ENCODE assay signal across 8 mouse cellular contexts in genomic region chr7:16581276-16582100, GRCm38 (mm10). TPM values are rescaled to one million over a fixed set of nuclear protein-coding genes. Genes with fewer than 3 reads are reported as not detected.
A peak's percentile ranks its signal among the peaks of the same experiment; 100 is the strongest.
DNase-seq lines count a peak whose midpoint lies in the region; ATAC-seq and TF ChIP-seq lines count a peak whose summit lies in the region.

No protein-coding gene starts in this region.

- H3K27ac ChIP-seq in liver, adult 2 months (replicated peaks; ENCODE audit: insufficient read depth, low read depth, low read length): peak overlapping the region; percentile 57
- H3K27ac ChIP-seq in liver, embryonic 12.5 days: no peak overlapping the region
- peak overlapping the region; percentile 64 for H3K27ac ChIP-seq in liver, postnatal 0 days (ENCODE audit: low read depth)
- H3K27ac ChIP-seq in forebrain, embryonic 15.5 days (replicated peaks): no peak overlapping the region; the same call in 1 of the 2 replicates

- intact Hi-C loops in heart, postnatal 10 days (cut with DNase I): no loop called here

- H3K4me1 ChIP-seq in liver, adult 2 months (ENCODE audit: control insufficient read depth, insufficient read depth, low read length): peaks cover 36% of the 10 kb centered on the region
- H3K4me1 ChIP-seq in liver, embryonic 12.5 days: peaks cover 32% of the 10 kb centered on the region
- peaks cover 35% of the 10 kb centered on the region for H3K4me1 ChIP-seq in liver, postnatal 0 days (ENCODE audit: insufficient read depth)
- H3K4me1 ChIP-seq in forebrain, embryonic 15.5 days: peaks cover 9% of the 10 kb centered on the region

- WGBS in liver, adult 2 months: 53% methylated on average over 13 of the region's 13 CpGs
- WGBS in liver, embryonic 12.5 days (ENCODE audit: insufficient replicate concordance): 59% methylated on average over 13 of the region's 13 CpGs
- WGBS in liver, postnatal 0 days (ENCODE audit: insufficient replicate concordance): 53% methylated on average over 13 of the region's 13 CpGs
- WGBS in forebrain, embryonic 15.5 days: 75% methylated on average over 13 of the region's 13 CpGs

- peaks cover 27% of the 10 kb centered on the region for H3K79me2 ChIP-seq in liver, adult 2 months (ENCODE audit: control insufficient read depth, insufficient read depth, low read length)

- ATAC-seq in liver, embryonic 12.5 days: no peak
- ATAC-seq in liver, postnatal 0 days: peak; percentile 25; the same call in 1 of the 2 replicates
- ATAC-seq in forebrain, embryonic 15.5 days (replicated peaks): no peak

- no peaks in the 10 kb centered on the region for H3K36me3 ChIP-seq in liver, adult 2 months (ENCODE audit: control insufficient read depth, insufficient read depth, low read length)
- no peaks in the 10 kb centered on the region for H3K36me3 ChIP-seq in liver, embryonic 12.5 days
- no peaks in the 10 kb centered on the region for H3K36me3 ChIP-seq in liver, postnatal 0 days (replicated peaks; ENCODE audit: insufficient read depth, low read length)
- no peaks in the 10 kb centered on the region for H3K36me3 ChIP-seq in forebrain, embryonic 15.5 days

- no peak for TF ChIP-seq EP300 in liver, postnatal 0 days (IDR thresholded peaks at IDR 0.05; ENCODE audit: low read depth)

- H3K4me3 ChIP-seq in liver, adult 2 months (ENCODE audit: insufficient read depth, low read depth, low read length): no peak overlapping the region
- no peak overlapping the region for H3K4me3 ChIP-seq in liver, embryonic 12.5 days
- H3K4me3 ChIP-seq in liver, postnatal 0 days (ENCODE audit: low read depth, low read length): no peak overlapping the region
- H3K4me3 ChIP-seq in forebrain, embryonic 15.5 days: no peak overlapping the region

- H3K9me3 ChIP-seq in liver, embryonic 12.5 days (replicated peaks): no peaks in the 10 kb centered on the region
- H3K9me3 ChIP-seq in liver, postnatal 0 days (ENCODE audit: low read length): no peaks in the 10 kb centered on the region
- no peaks in the 10 kb centered on the region for H3K9me3 ChIP-seq in forebrain, embryonic 15.5 days

- no peaks in the 10 kb centered on the region for H3K27me3 ChIP-seq in liver, adult 2 months (ENCODE audit: control insufficient read depth, insufficient read depth, low read length)
- H3K27me3 ChIP-seq in liver, embryonic 12.5 days (replicated peaks): no peaks in the 10 kb centered on the region
- H3K27me3 ChIP-seq in liver, postnatal 0 days (ENCODE audit: insufficient read depth, low read length): no peaks in the 10 kb centered on the region
- H3K27me3 ChIP-seq in forebrain, embryonic 15.5 days: no peaks in the 10 kb centered on the region

- no peak for TF ChIP-seq CTCF in liver, adult 2 months (IDR thresholded peaks at IDR 0.05; ENCODE audit: low read depth, low read length)
- TF ChIP-seq CTCF in liver, postnatal 0 days (IDR thresholded peaks at IDR 0.05; ENCODE audit: low read depth): no peak

- no peak overlapping the region for H3K4me2 ChIP-seq in liver, embryonic 12.5 days
- no peak overlapping the region for H3K4me2 ChIP-seq in liver, postnatal 0 days (ENCODE audit: low read depth, low read length)
- H3K4me2 ChIP-seq in forebrain, embryonic 15.5 days (replicated peaks): no peak overlapping the region

- no peak overlapping the region for H3K9ac ChIP-seq in liver, adult 2 months (ENCODE audit: low read depth, low read length)
- no peak overlapping the region for H3K9ac ChIP-seq in liver, embryonic 12.5 days
- no peak overlapping the region for H3K9ac ChIP-seq in liver, postnatal 0 days (replicated peaks)
- H3K9ac ChIP-seq in forebrain, embryonic 15.5 days (replicated peaks): no peak overlapping the region

- no peak for DNase-seq in liver, adult 2 months (ENCODE audit: extremely low read depth, low read depth, low spot score)
- peak; percentile 62 to 64 for DNase-seq in adrenal gland, postnatal 36 days
- DNase-seq in heart, postnatal 10 days: peak; percentile 39 to 47
- DNase-seq in liver, postnatal 0 days: no peak
- DNase-seq in left cerebral cortex, adult 8-10 months (ENCODE audit: low spot score in 2 of 2): no peak
- DNase-seq in T-cell, adult 2 months (ENCODE audit: low spot score): no peak

- no peak for TF ChIP-seq POLR2A in liver, adult 2 months (IDR thresholded peaks at IDR 0.05; ENCODE audit: extremely low read depth, insufficient read depth, low read length)

RNA-seq across cellular contexts. Expression of gene Arhgap35, which starts 33.3 kb away (rescaled TPM):
- 30.4 and 38.9 TPM in 2 replicates for total RNA-seq in liver, adult 2 months (2014; rRNA removed)
- polyA plus RNA-seq in liver, adult 2 months (2012; rRNA removed): 20.7 and 22.2 TPM in 2 replicates
- 4.4 and 4.7 TPM in 2 replicates for polyA plus RNA-seq in liver, embryonic 12.5 days (2016; fragmentation: Nextera tagmentation; extraction: Ambion mirVana)
- total RNA-seq in adrenal gland, postnatal 36 days (2021): 10 to 100 TPM; 55.7 to 68.7 TPM
- 10 to 100 TPM; 52.5 to 62.2 TPM for total RNA-seq in heart, postnatal 10 days (2021)
- 2.4 and 2.7 TPM in 2 replicates for polyA plus RNA-seq in liver, postnatal 0 days (2015; fragmentation: Nextera tagmentation; extraction: Ambion mirVana)
- total RNA-seq in left cerebral cortex, adult 8-10 months (2022): 100 to 1,000 TPM; 121 to 138 (median 127) TPM
- polyA plus RNA-seq in forebrain, embryonic 15.5 days (2015; fragmentation: Nextera tagmentation; extraction: Ambion mirVana): 37.5 and 38.9 TPM in 2 replicates

Comparison
In these comparisons a context has a peak if more than half of its experiments do, and no peak if none do; other contexts are left out.
1. H3K27ac ChIP-seq: peak in liver, adult 2 months (single experiment) and liver, postnatal 0 days (single experiment); none in liver, embryonic 12.5 days (single experiment) and forebrain, embryonic 15.5 days (single experiment).
2. DNase-seq: peak in adrenal gland, postnatal 36 days (2 of 2) and heart, postnatal 10 days (2 of 2); none in liver, adult 2 months (single experiment), liver, postnatal 0 days (single experiment), left cerebral cortex, adult 8-10 months (0 of 2) and T-cell, adult 2 months (single experiment).